Mouse (Mus musculus) erythroblast, embryonic 14.5 days (primary cell): ENCODE results near the gene Glipr2. TPM values are rescaled to one million over a fixed set of nuclear protein-coding genes. Genes with fewer than 3 reads are reported as not detected.

Experiments used
- H3K27me3 ChIP-seq: 2 replicates; pipeline ENCODE4 v1.6.1; 2012; ENCODE audit warnings: inconsistent platforms; ENCODE audit not compliant: control insufficient read depth
- H3K36me3 ChIP-seq: 2 replicates; pipeline ENCODE4 v1.6.1; 2012; ENCODE audit warnings: mild to moderate bottlenecking, inconsistent platforms; ENCODE audit not compliant: control insufficient read depth
- H3K4me1 ChIP-seq: 2 replicates; pipeline ENCODE4 v1.6.1; 2012; ENCODE audit warnings: inconsistent platforms; ENCODE audit not compliant: control insufficient read depth
- H3K4me3 ChIP-seq: replicated peaks from 2 replicates; pipeline ENCODE3; 2012; ENCODE audit warnings: moderate library complexity, mild to moderate bottlenecking, inconsistent platforms
- H3K9me3 ChIP-seq: 2 replicates; pipeline ENCODE4 v1.6.1; 2012; ENCODE audit warnings: low read length, inconsistent platforms, mixed read lengths; ENCODE audit not compliant: control insufficient read depth
- GATA1 ChIP-seq: IDR thresholded peaks from 2 replicates; pipeline ENCODE4 v1.6.1; 2012; ENCODE audit warnings: low read length, inconsistent platforms, mixed read lengths
- TAL1 ChIP-seq: IDR thresholded peaks from 3 replicates; pipeline ENCODE4 v1.6.1; 2012; ENCODE audit warnings: low read length, inconsistent platforms, mixed read lengths
- polyA plus RNA-seq: library from polyadenylated mRNA; stranded (reverse); fragments of >175 nt; gene quantifications from 2 replicates; pipeline ENCODE4 v1.2.3, GENCODE M21; 2012

Gene Glipr2
- polyA plus RNA-seq, 1 experiment = 3.8 TPM

- H3K4me3 ChIP-seq = peak overlapping the region; percentile 89
- peaks cover 50% of the 10 kb centered on the region for H3K4me1 ChIP-seq
- H3K9me3 ChIP-seq = peaks cover 8% of the 10 kb centered on the region
- H3K27me3 ChIP-seq = no peaks in the 10 kb centered on the region
- H3K36me3 ChIP-seq = peaks cover 53% of the 10 kb centered on the region
- TF ChIP-seq TAL1 (no peak), GATA1 (no peak)
Observed at GRCm38 (mm10) chr4:44011799-44012198, 54.6 kb downstream of the Glipr2 start.

- Histone ChIP-seq H3K36me3 (peaks cover 52% of the 10 kb centered on the region), H3K9me3 (no peaks in the 10 kb centered on the region), H3K4me1 (peaks cover 50% of the 10 kb centered on the region), H3K27me3 (no peaks in the 10 kb centered on the region), H3K4me3 (peak overlapping the region; percentile 89)
- TF ChIP-seq TAL1 = no peak
- no peak for TF ChIP-seq GATA1
Observed at GRCm38 (mm10) chr4:44012376-44013367, 55.5 kb downstream of the Glipr2 start.

GRCm38 (mm10) chr4:44013391-44014070 is 56.3 kb downstream of the Glipr2 start:
- H3K4me1 ChIP-seq = peaks cover 50% of the 10 kb centered on the region
- no peaks in the 10 kb centered on the region for H3K27me3 ChIP-seq
- peaks cover 52% of the 10 kb centered on the region for H3K36me3 ChIP-seq
- no peaks in the 10 kb centered on the region for H3K9me3 ChIP-seq
- TF ChIP-seq TAL1 (no peak), GATA1 (no peak)
- H3K4me3 ChIP-seq = peak overlapping the region; percentile 89

GRCm38 (mm10) chr4:44016071-44016470 is 58.9 kb downstream of the Glipr2 start:
- Histone ChIP-seq H3K27me3 (no peaks in the 10 kb centered on the region), H3K36me3 (peaks cover 71% of the 10 kb centered on the region), H3K9me3 (no peaks in the 10 kb centered on the region), H3K4me3 (no peak overlapping the region), H3K4me1 (peaks cover 43% of the 10 kb centered on the region)
- TF ChIP-seq TAL1 = no peak
- TF ChIP-seq GATA1 = no peak

GRCm38 (mm10) chr4:44016791-44017190 is 59.6 kb downstream of the Glipr2 start:
- H3K27me3 ChIP-seq = no peaks in the 10 kb centered on the region
- H3K9me3 ChIP-seq = no peaks in the 10 kb centered on the region
- H3K4me3 ChIP-seq = no peak overlapping the region
- TF ChIP-seq GATA1 (no peak), TAL1 (no peak)
- peaks cover 75% of the 10 kb centered on the region for H3K36me3 ChIP-seq
- H3K4me1 ChIP-seq = peaks cover 38% of the 10 kb centered on the region

GRCm38 (mm10) chr4:44022323-44022722 is 65.1 kb downstream of the Glipr2 start:
- Histone ChIP-seq H3K27me3 (no peaks in the 10 kb centered on the region), H3K4me3 (no peak overlapping the region), H3K4me1 (no peaks in the 10 kb centered on the region; the same call in 1 of the 2 replicates), H3K9me3 (no peaks in the 10 kb centered on the region), H3K36me3 (peaks cover 100% of the 10 kb centered on the region)
- TF ChIP-seq TAL1 = no peak

GRCm38 (mm10) chr4:44022766-44023165 is 65.6 kb downstream of the Glipr2 start:
- no peaks in the 10 kb centered on the region for H3K27me3 ChIP-seq
- no peaks in the 10 kb centered on the region; the same call in 1 of the 2 replicates for H3K4me1 ChIP-seq
- H3K36me3 ChIP-seq = peaks cover 100% of the 10 kb centered on the region
- TF ChIP-seq GATA1 = no peak
- TF ChIP-seq TAL1 = no peak
- no peak overlapping the region for H3K4me3 ChIP-seq
- H3K9me3 ChIP-seq = no peaks in the 10 kb centered on the region

GRCm38 (mm10) chr4:44023681-44024080 is 66.5 kb downstream of the Glipr2 start:
- Histone ChIP-seq H3K9me3 (no peaks in the 10 kb centered on the region), H3K27me3 (no peaks in the 10 kb centered on the region), H3K36me3 (peaks cover 100% of the 10 kb centered on the region), H3K4me3 (no peak overlapping the region), H3K4me1 (peaks cover 2% of the 10 kb centered on the region)
- TF ChIP-seq GATA1 = no peak

GRCm38 (mm10) chr4:44024241-44024640 is 67.0 kb downstream of the Glipr2 start:
- H3K4me1 ChIP-seq = peaks cover 2% of the 10 kb centered on the region

More at GRCm38 (mm10) chr4:44024241-44024640, 67.0 kb downstream of the Glipr2 start:
- H3K27me3 ChIP-seq = no peaks in the 10 kb centered on the region
- H3K36me3 ChIP-seq = peaks cover 100% of the 10 kb centered on the region
- no peak overlapping the region for H3K4me3 ChIP-seq
- TF ChIP-seq TAL1 (no peak), GATA1 (no peak)
- H3K9me3 ChIP-seq = no peaks in the 10 kb centered on the region
